Mouse (Mus musculus): ENCODE results near the gene A730049H05Rik.

DNA sequence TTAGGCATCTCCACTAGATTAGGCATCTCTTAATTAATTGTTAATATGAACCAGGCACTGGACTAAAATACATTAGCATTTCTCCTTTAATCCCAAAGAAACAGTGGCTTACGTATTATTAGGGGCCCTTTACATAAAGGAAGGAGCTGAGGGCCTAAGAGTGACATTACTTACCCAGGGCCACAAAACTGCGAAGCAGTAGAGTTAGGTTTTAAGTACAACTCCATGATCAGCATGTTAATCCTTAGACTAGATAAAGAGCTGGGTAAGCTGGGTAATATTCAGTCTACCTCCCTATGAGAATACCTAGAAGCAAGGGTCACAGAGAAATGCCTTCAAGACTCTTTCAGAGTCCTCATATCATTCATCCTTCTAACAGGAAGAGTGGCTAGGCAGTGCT, 12.9 kb downstream of the A730049H05Rik start:
- TF ChIP-seq TAL1 (conservative IDR thresholded peaks at IDR 0.05; ENCODE audit: low read depth, low read length) = no peak
- TF ChIP-seq GATA1 (IDR thresholded peaks at IDR 0.05; ENCODE audit: borderline replicate concordance, low read length) = no peak
- no peak for TF ChIP-seq CTCF (IDR thresholded peaks at IDR 0.05; ENCODE audit: low read depth, low read length)
